Mouse (Mus musculus): ENCODE data around the gene Arl6ip4.

Gene Arl6ip4

GRCm38 (mm10) chr5:124115990-124116845 is at the start of gene Arl6ip4:
Arl6ip4 (plus strand) TSS chr5:124116089.
- DNase-seq: peak; percentile 72

GRCm38 (mm10) chr5:124069657-124070056 is 46.2 kb upstream of the Arl6ip4 start:
- DNase-seq: no peak

- DNase-seq: no peak
These were observed 42.2 kb upstream of the Arl6ip4 start for GRCm38 (mm10) chr5:124073682-124074081.

- DNase-seq: no peak
These were observed 41.0 kb upstream of the Arl6ip4 start for GRCm38 (mm10) chr5:124074845-124075307.

GRCm38 (mm10) chr5:124075716-124076115 is 40.2 kb upstream of the Arl6ip4 start:
- no peak for DNase-seq

GRCm38 (mm10) chr5:124076559-124076958 is 39.3 kb upstream of the Arl6ip4 start:
- no peak for DNase-seq

GRCm38 (mm10) chr5:124077241-124077640 is 38.6 kb upstream of the Arl6ip4 start:
- DNase-seq: no peak

GRCm38 (mm10) chr5:124077856-124078460 is 37.9 kb upstream of the Arl6ip4 start:
- DNase-seq: no peak

GRCm38 (mm10) chr5:124078794-124079416 is 37.0 kb upstream of the Arl6ip4 start:
- peak; percentile 28 for DNase-seq

GRCm38 (mm10) chr5:124079880-124080279 is 36.0 kb upstream of the Arl6ip4 start:
- DNase-seq: no peak

- DNase-seq: no peak
These were observed 33.4 kb upstream of the Arl6ip4 start for GRCm38 (mm10) chr5:124082447-124082846.

GRCm38 (mm10) chr5:124082941-124083688 is 32.8 kb upstream of the Arl6ip4 start:
- no peak for DNase-seq

- no peak for DNase-seq
These were observed 31.9 kb upstream of the Arl6ip4 start for GRCm38 (mm10) chr5:124083850-124084587.

- peak; percentile 78 for DNase-seq
These were observed 31.2 kb upstream of the Arl6ip4 start for GRCm38 (mm10) chr5:124084588-124085173.

- no peak for DNase-seq
These were observed 30.4 kb upstream of the Arl6ip4 start for GRCm38 (mm10) chr5:124085513-124085912.

- no peak for DNase-seq
These were observed 29.0 kb upstream of the Arl6ip4 start for GRCm38 (mm10) chr5:124086876-124087275.

- no peak for DNase-seq
These were observed 26.0 kb upstream of the Arl6ip4 start for GRCm38 (mm10) chr5:124089868-124090267.

GRCm38 (mm10) chr5:124091951-124092406 is 23.9 kb upstream of the Arl6ip4 start:
- no peak for DNase-seq

GRCm38 (mm10) chr5:124093120-124093794 is 22.6 kb upstream of the Arl6ip4 start:
- DNase-seq: peak; percentile 75

- no peak for DNase-seq
These were observed 21.9 kb upstream of the Arl6ip4 start for GRCm38 (mm10) chr5:124093852-124094604.

All from cerebellum, adult 11 months (tissue).